Mouse (Mus musculus): ENCODE measurements around the gene Scaf1. TPM values are rescaled to one million over a fixed set of nuclear protein-coding genes. Genes with fewer than 3 reads are reported as not detected.
A peak's percentile ranks its signal among the peaks of the same experiment; 100 is the strongest.

Scaf1 gene
- total RNA-seq, 2 experiments from 2014 or later, result 41.3 to 46.2 TPM

GRCm38 (mm10) chr7:44957183-44957835 lies 58.9 kb downstream of the Scaf1 start:
- peak; percentile 62 for DNase-seq (ENCODE audit: low spot score)

GRCm38 (mm10) chr7:44956266-44956665 lies 59.9 kb downstream of the Scaf1 start:
- DNase-seq (ENCODE audit: low spot score), result no peak

GRCm38 (mm10) chr7:44955628-44956027 lies 60.5 kb downstream of the Scaf1 start:
- DNase-seq (ENCODE audit: low spot score), result no peak

- DNase-seq (ENCODE audit: low spot score), result no peak
Observed at GRCm38 (mm10) chr7:44954091-44954885, 61.9 kb downstream of the Scaf1 start.

- no peak for DNase-seq (ENCODE audit: low spot score)
Observed at GRCm38 (mm10) chr7:44953561-44953960, 62.6 kb downstream of the Scaf1 start.

Small RNA genes lying within 50 kb of the gene (microRNA-seq; reads per million reads assigned to microRNA genes)
- 2.0 reads per million for gene Mir7054

Other genes starting within 250 kb of the Scaf1 start
- gene Nup62, start 200.3 kb downstream of the Scaf1 start, total RNA-seq (2021), result 10 to 100 TPM; 20.1 to 25.2 TPM
- 1 to 10 TPM; 2.3 to 3.5 TPM for gene Il4i1, start 200.0 kb downstream of the Scaf1 start, total RNA-seq (2021)
- 10 to 100 TPM; 62.4 to 99.0 TPM for gene Atf5, start 199.7 kb downstream of the Scaf1 start, total RNA-seq (2021)
- gene Akt1s1, start 167.4 kb downstream of the Scaf1 start, total RNA-seq (2021), result 100 to 1,000 TPM; 130 to 144 TPM
- gene Tbc1d17, start 167.3 kb downstream of the Scaf1 start, total RNA-seq (2021), result 10 to 100 TPM; 46.8 to 61.0 TPM
- gene Pnkp, start 159.2 kb downstream of the Scaf1 start, total RNA-seq (2021), result 10 to 100 TPM; 19.2 to 20.2 TPM
- 100 to 1,000 TPM; 143 to 148 TPM for gene Ptov1, start 146.6 kb downstream of the Scaf1 start, total RNA-seq (2021)
- gene Med25, start 123.7 kb downstream of the Scaf1 start, total RNA-seq (2021), result 10 to 100 TPM; 60.5 to 62.8 TPM
- 10 to 100 TPM; 16.6 to 17.6 TPM for gene Fuz, start 120.3 kb downstream of the Scaf1 start, total RNA-seq (2021)
- 10 to 100 TPM; 59.8 to 64.4 TPM for gene Ap2a1, start 86.9 kb downstream of the Scaf1 start, total RNA-seq (2021)
- gene Tsks, start 73.2 kb downstream of the Scaf1 start, total RNA-seq (2021), result not detected
- gene Cpt1c, start 41.5 kb downstream of the Scaf1 start, total RNA-seq (2021), result 1 to 10 TPM in 1 of 2 experiments, under 1 TPM in 1; 0.64 to 1.4 TPM
- gene Prmt1, start 29.8 kb downstream of the Scaf1 start, total RNA-seq (2021), result 100 to 1,000 TPM; 119 to 139 TPM
- 10 to 100 TPM; 15.0 to 19.1 TPM for gene Irf3, start 18.7 kb downstream of the Scaf1 start, total RNA-seq (2021)
- gene Bcl2l12, start 17.7 kb downstream of the Scaf1 start, total RNA-seq (2021), result 1 to 10 TPM; 8.4 to 8.5 TPM
- 10 to 100 TPM; 20.8 to 26.8 TPM for gene Rras, start 1.6 kb upstream of the Scaf1 start, total RNA-seq (2021)
- gene Prr12, start 36.5 kb upstream of the Scaf1 start, total RNA-seq (2021), result 10 to 100 TPM; 13.1 to 16.0 TPM
- 10 to 100 TPM; 27.9 to 28.3 TPM for gene Nosip, start 46.1 kb upstream of the Scaf1 start, total RNA-seq (2021)
- gene Prrg2, start 46.3 kb upstream of the Scaf1 start, total RNA-seq (2021), result 10 to 100 TPM; 10.2 to 10.4 TPM
- gene Rcn3, start 75.9 kb upstream of the Scaf1 start, total RNA-seq (2021), result 10 to 100 TPM in 1 of 2 experiments, 1 to 10 TPM in 1; 8.0 to 12.5 TPM
- 10 to 100 TPM; 27.4 to 29.1 TPM for gene Fcgrt, start 87.5 kb upstream of the Scaf1 start, total RNA-seq (2021)
- 100 to 1,000 TPM; 490 to 529 TPM for gene Rps11, start 108.1 kb upstream of the Scaf1 start, total RNA-seq (2021)
- 100 to 1,000 TPM; 643 to 706 TPM for gene Rpl13a, start 112.4 kb upstream of the Scaf1 start, total RNA-seq (2021)
- gene Gm45713, start 119.9 kb upstream of the Scaf1 start, total RNA-seq (2021), result 1 to 10 TPM in 1 of 2 experiments, not detected in 1; 1.2 TPM
- gene Flt3l, start 120.1 kb upstream of the Scaf1 start, total RNA-seq (2021), result 1 to 10 TPM; 1.8 to 3.0 TPM
- 10 to 100 TPM; 34.2 to 34.5 TPM for gene Pih1d1, start 137.9 kb upstream of the Scaf1 start, total RNA-seq (2021)
- 10 to 100 TPM; 10.6 to 12.8 TPM for gene Aldh16a1, start 138.2 kb upstream of the Scaf1 start, total RNA-seq (2021)
- under 1 TPM; 0.14 to 0.17 TPM for gene Slc17a7, start 147.6 kb upstream of the Scaf1 start, total RNA-seq (2021)
- not detected for gene Gfy, start 163.2 kb upstream of the Scaf1 start, total RNA-seq (2021)
- gene Pth2, start 164.6 kb upstream of the Scaf1 start, total RNA-seq (2021), result not detected
- not detected for gene Ccdc155, start 188.5 kb upstream of the Scaf1 start, total RNA-seq (2021)
- not detected for gene Dkkl1, start 195.8 kb upstream of the Scaf1 start, total RNA-seq (2021)
- 1 to 10 TPM; 1.2 to 1.3 TPM for gene Tead2, start 199.4 kb upstream of the Scaf1 start, total RNA-seq (2021)
- gene Cd37, start 222.8 kb upstream of the Scaf1 start, total RNA-seq (2021), result 1 to 10 TPM; 1.1 to 1.2 TPM
- gene Slc6a16, start 224.7 kb upstream of the Scaf1 start, total RNA-seq (2021), result not detected

Measured in gastrocnemius, adult 18-20 months (tissue).